Mouse (Mus musculus) small intestine, adult 2 months (tissue): ENCODE data around the gene B4galt2.

ENCODE experiments used
- CTCF ChIP-seq: fragments of 200-500 bp; IDR thresholded peaks from 2 replicates; pipeline ENCODE4 v1.5.1; 2012; ENCODE audit warnings: low read depth, mild to moderate bottlenecking, control low read depth, inconsistent platforms, low read length, moderate library complexity, mixed read lengths; ENCODE audit not compliant: insufficient replicate concordance, insufficient read length; ENCODE audit errors: extremely low read depth
- POLR2A ChIP-seq: fragments of 200-500 bp; IDR thresholded peaks from 2 replicates; pipeline ENCODE4 v1.6.1; 2012; ENCODE audit warnings: low read depth, mild to moderate bottlenecking, control low read depth, inconsistent platforms, low read length, moderate library complexity

DNA sequence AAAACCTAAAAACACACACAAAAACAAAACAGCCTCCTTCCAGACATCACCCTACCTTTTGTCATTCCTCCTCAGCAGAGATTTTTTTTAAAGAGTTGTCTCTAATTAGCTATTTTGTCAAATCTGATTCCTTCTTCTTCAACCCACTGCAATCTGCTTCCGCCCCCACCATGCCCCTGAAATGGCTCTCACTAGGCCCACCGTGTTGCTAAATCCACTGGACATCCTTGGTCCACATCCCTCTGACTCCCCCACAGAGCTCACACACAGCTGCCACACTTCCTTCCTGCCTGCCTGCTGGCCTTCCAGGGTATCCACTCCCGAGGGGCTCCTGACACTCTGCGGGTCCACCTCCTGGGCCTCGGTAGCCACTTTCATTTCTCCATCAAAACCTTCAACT lies 4.6 kb downstream of the B4galt2 start:
- TF ChIP-seq POLR2A (no peak), CTCF (no peak)
